Mouse (Mus musculus): ENCODE results near the gene Tshz2. TPM values are rescaled to one million over a fixed set of nuclear protein-coding genes. Genes with fewer than 3 reads are reported as not detected.

The Tshz2 gene
- polyA plus RNA-seq, 1 experiment from 2014 or later: 50.6 TPM

- Histone ChIP-seq H3K27ac (replicated peaks) (peak overlapping the region; percentile 74), H3K9ac (no peak overlapping the region), H3K4me1 (replicated peaks) (peaks cover 54% of the 10 kb centered on the region), H3K27me3 (no peaks in the 10 kb centered on the region), H3K9me3 (no peaks in the 10 kb centered on the region), H3K36me3 (no peaks in the 10 kb centered on the region), H3K4me3 (no peak overlapping the region), H3K4me2 (0 out of 2 replicates have a peak overlapping the region, but pooled peaks have one; percentile 16)
- no peak for ATAC-seq (ENCODE audit: low read depth)
- WGBS: 50% methylated on average over 24 of the region's 24 CpGs
These were observed 91.0 kb downstream of the Tshz2 start for GRCm38 (mm10) chr2:169723645-169724462.

GRCm38 (mm10) chr2:169728651-169729280, 96.0 kb downstream of the Tshz2 start:
- ATAC-seq (ENCODE audit: low read depth): no peak
- no peak overlapping the region for H3K4me3 ChIP-seq

GRCm38 (mm10) chr2:169730551-169730996, 97.8 kb downstream of the Tshz2 start:
- Histone ChIP-seq H3K36me3 (no peaks in the 10 kb centered on the region), H3K9ac (no peak overlapping the region), H3K4me3 (no peak overlapping the region), H3K4me2 (no peak overlapping the region), H3K4me1 (replicated peaks) (peaks cover 41% of the 10 kb centered on the region), H3K27ac (replicated peaks) (no peak overlapping the region), H3K9me3 (no peaks in the 10 kb centered on the region), H3K27me3 (no peaks in the 10 kb centered on the region)
- no peak for ATAC-seq (ENCODE audit: low read depth)
- 82% methylated on average over 7 of the region's 7 CpGs for WGBS

More at GRCm38 (mm10) chr2:169728651-169729280, 96.0 kb downstream of the Tshz2 start:
- no peak overlapping the region for H3K4me2 ChIP-seq
- H3K4me1 ChIP-seq (replicated peaks): peaks cover 37% of the 10 kb centered on the region
- H3K9me3 ChIP-seq: no peaks in the 10 kb centered on the region
- no peak overlapping the region for H3K9ac ChIP-seq
- WGBS: 70% methylated on average over 16 of the region's 16 CpGs
- no peak overlapping the region for H3K27ac ChIP-seq (replicated peaks)
- no peaks in the 10 kb centered on the region for H3K27me3 ChIP-seq
- no peaks in the 10 kb centered on the region for H3K36me3 ChIP-seq

GRCm38 (mm10) chr2:169734053-169734452, 101.2 kb downstream of the Tshz2 start:
- ATAC-seq (ENCODE audit: low read depth): no peak
- H3K4me2 ChIP-seq: peak overlapping the region; percentile 28; the same call in 1 of the 2 replicates
- no peak overlapping the region for H3K4me3 ChIP-seq
- H3K4me1 ChIP-seq (replicated peaks): peaks cover 53% of the 10 kb centered on the region
- H3K9me3 ChIP-seq: no peaks in the 10 kb centered on the region
- H3K27me3 ChIP-seq: no peaks in the 10 kb centered on the region
- H3K36me3 ChIP-seq: no peaks in the 10 kb centered on the region
- peak overlapping the region; percentile 70 for H3K27ac ChIP-seq (replicated peaks)
- peak overlapping the region; percentile 41; the same call in 1 of the 2 replicates for H3K9ac ChIP-seq
- WGBS: 35% methylated on average over 7 of the region's 7 CpGs

- H3K4me1 ChIP-seq (replicated peaks): peaks cover 47% of the 10 kb centered on the region
- H3K4me3 ChIP-seq: no peak overlapping the region
- H3K27ac ChIP-seq (replicated peaks): peak overlapping the region; percentile 74
- no peak overlapping the region; the same call in 1 of the 2 replicates for H3K4me2 ChIP-seq
- 55% methylated on average over 26 of the region's 26 CpGs for WGBS
- no peaks in the 10 kb centered on the region for H3K9me3 ChIP-seq
- H3K36me3 ChIP-seq: no peaks in the 10 kb centered on the region
- H3K27me3 ChIP-seq: no peaks in the 10 kb centered on the region
- H3K9ac ChIP-seq: 0 out of 2 replicates have a peak overlapping the region, but pooled peaks have one; percentile 31
- peak; percentile 84 for ATAC-seq (ENCODE audit: low read depth)
These were observed 102.9 kb downstream of the Tshz2 start for GRCm38 (mm10) chr2:169735475-169736406.

GRCm38 (mm10) chr2:169740996-169741395, 108.2 kb downstream of the Tshz2 start:
- Histone ChIP-seq H3K9ac (no peak overlapping the region), H3K9me3 (no peaks in the 10 kb centered on the region), H3K36me3 (no peaks in the 10 kb centered on the region), H3K4me1 (replicated peaks) (peaks cover 17% of the 10 kb centered on the region), H3K4me3 (no peak overlapping the region), H3K27ac (replicated peaks) (no peak overlapping the region), H3K4me2 (no peak overlapping the region), H3K27me3 (no peaks in the 10 kb centered on the region)
- ATAC-seq (ENCODE audit: low read depth): no peak
- 69% methylated on average over 10 of the region's 10 CpGs for WGBS

- Histone ChIP-seq H3K4me1 (replicated peaks) (peaks cover 5% of the 10 kb centered on the region; the same call in 1 of the 2 replicates), H3K9me3 (no peaks in the 10 kb centered on the region), H3K27ac (replicated peaks) (no peak overlapping the region), H3K4me2 (no peak overlapping the region), H3K4me3 (no peak overlapping the region), H3K27me3 (no peaks in the 10 kb centered on the region), H3K9ac (no peak overlapping the region), H3K36me3 (no peaks in the 10 kb centered on the region)
- ATAC-seq (ENCODE audit: low read depth): no peak
- 95% methylated on average over 2 of the region's 2 CpGs for WGBS
These were observed 110.0 kb downstream of the Tshz2 start for GRCm38 (mm10) chr2:169742791-169743190.

DNA sequence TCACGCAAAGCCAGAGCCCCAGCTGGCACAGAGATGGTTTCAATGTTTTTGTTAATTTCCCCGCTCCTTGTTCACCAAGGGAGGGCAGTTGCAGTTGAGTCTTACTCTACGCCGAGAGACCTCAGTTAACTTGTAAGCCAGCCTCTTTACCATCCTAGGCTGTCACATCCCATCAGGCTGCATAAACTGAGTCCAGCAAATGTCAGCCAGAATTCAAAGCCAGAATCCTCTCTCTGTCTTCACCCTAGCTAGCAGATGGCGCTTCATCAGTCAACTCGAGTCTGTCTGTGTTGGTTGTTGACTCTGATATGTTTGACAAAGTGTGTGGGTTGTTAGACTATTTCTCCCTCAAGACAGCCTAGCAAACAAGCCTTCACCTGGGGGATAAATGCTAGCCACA, 110.5 kb downstream of the Tshz2 start:
- H3K4me3 ChIP-seq: no peak overlapping the region
- no peaks in the 10 kb centered on the region for H3K36me3 ChIP-seq
- H3K4me1 ChIP-seq (replicated peaks): peaks cover 5% of the 10 kb centered on the region; the same call in 1 of the 2 replicates
- ATAC-seq (ENCODE audit: low read depth): no peak
- 59% methylated on average over 6 of the region's 6 CpGs for WGBS
- no peak overlapping the region for H3K27ac ChIP-seq (replicated peaks)
- H3K4me2 ChIP-seq: no peak overlapping the region
- H3K9ac ChIP-seq: no peak overlapping the region
- H3K27me3 ChIP-seq: no peaks in the 10 kb centered on the region
- H3K9me3 ChIP-seq: no peaks in the 10 kb centered on the region

- no peak for ATAC-seq (ENCODE audit: low read depth)
- Histone ChIP-seq H3K4me2 (no peak overlapping the region), H3K4me1 (replicated peaks) (peaks cover 5% of the 10 kb centered on the region; the same call in 1 of the 2 replicates), H3K9me3 (no peaks in the 10 kb centered on the region), H3K36me3 (no peaks in the 10 kb centered on the region), H3K27me3 (no peaks in the 10 kb centered on the region), H3K27ac (replicated peaks) (no peak overlapping the region), H3K4me3 (no peak overlapping the region), H3K9ac (no peak overlapping the region)
- WGBS: 87% methylated on average over 4 of the region's 4 CpGs
These were observed 111.1 kb downstream of the Tshz2 start for GRCm38 (mm10) chr2:169743910-169744309.

- ATAC-seq (ENCODE audit: low read depth): no peak
- no peak overlapping the region for H3K27ac ChIP-seq (replicated peaks)
- WGBS: 86% methylated on average over 7 of the region's 7 CpGs
- H3K4me2 ChIP-seq: no peak overlapping the region
- H3K4me1 ChIP-seq (replicated peaks): peaks cover 30% of the 10 kb centered on the region
- no peak overlapping the region for H3K9ac ChIP-seq
- H3K36me3 ChIP-seq: no peaks in the 10 kb centered on the region
- H3K9me3 ChIP-seq: no peaks in the 10 kb centered on the region
- H3K4me3 ChIP-seq: no peak overlapping the region
- no peaks in the 10 kb centered on the region for H3K27me3 ChIP-seq
These were observed 114.4 kb downstream of the Tshz2 start for GRCm38 (mm10) chr2:169747114-169747642.

GRCm38 (mm10) chr2:169749331-169749945, 116.6 kb downstream of the Tshz2 start:
- ATAC-seq (ENCODE audit: low read depth): no peak
- 76% methylated on average over 16 of the region's 16 CpGs for WGBS
- H3K9me3 ChIP-seq: no peaks in the 10 kb centered on the region
- H3K4me2 ChIP-seq: no peak overlapping the region
- no peaks in the 10 kb centered on the region for H3K36me3 ChIP-seq
- no peak overlapping the region for H3K9ac ChIP-seq
- no peak overlapping the region for H3K27ac ChIP-seq (replicated peaks)
- H3K4me3 ChIP-seq: no peak overlapping the region
- peaks cover 28% of the 10 kb centered on the region for H3K4me1 ChIP-seq (replicated peaks)
- H3K27me3 ChIP-seq: no peaks in the 10 kb centered on the region

Measured in neural tube, embryonic 13.5 days (tissue).